Mouse (Mus musculus): ENCODE measurements at regions not wholly inside any gene's neighbourhood (a gene's known extent, or its start where the extent isn't known, plus 50 kb on each side); places are given as distances from the start of the nearest gene placed in this dataset.

DNA sequence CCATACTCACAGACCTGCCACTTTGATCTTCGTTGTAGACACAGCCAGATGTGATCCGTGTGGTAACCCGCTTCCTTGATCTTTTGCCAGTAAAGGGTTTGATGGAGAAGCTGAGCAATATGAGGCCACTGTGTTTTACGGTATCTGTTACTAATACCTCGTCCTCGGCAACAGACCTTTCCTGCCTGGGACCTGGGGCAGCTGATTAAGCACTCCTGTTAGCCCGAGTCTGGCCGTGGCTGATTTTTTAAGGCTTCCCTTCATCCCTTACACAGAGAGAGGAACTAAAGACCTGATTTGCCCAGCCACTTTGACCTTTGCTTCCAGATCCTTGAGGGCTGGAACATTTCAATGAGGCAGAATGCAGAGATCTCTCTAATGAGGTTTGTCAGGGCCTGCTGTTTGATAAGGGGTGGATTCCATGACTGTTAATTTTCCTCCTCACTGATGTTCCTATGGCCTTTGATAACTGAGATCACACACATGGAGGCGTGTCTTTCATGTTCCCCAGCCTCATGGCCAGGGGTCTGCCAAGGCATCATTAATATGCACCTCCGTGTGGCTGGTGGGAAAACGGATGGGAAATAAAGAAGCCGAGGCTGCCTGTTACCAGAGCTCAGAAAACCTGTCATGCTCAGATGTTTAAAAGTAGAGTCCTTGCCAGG lies 231.0 kb upstream of the Mpped2 start:
- no peak overlapping the region for H3K27ac ChIP-seq
- no peaks in the 10 kb centered on the region for H3K4me1 ChIP-seq (replicated peaks; ENCODE audit: insufficient read depth, low read length)
- ATAC-seq (replicated peaks; ENCODE audit: low FRiP score, low read depth): no peak
- H3K4me2 ChIP-seq (ENCODE audit: low read length): no peak overlapping the region
- 55% methylated on average over 12 of the region's 12 CpGs for WGBS
- H3K9ac ChIP-seq (ENCODE audit: low read depth, low read length): no peak overlapping the region
- no peak overlapping the region for H3K4me3 ChIP-seq (replicated peaks; ENCODE audit: low read depth, low read length)
- no peak for TF ChIP-seq CTCF (IDR thresholded peaks at IDR 0.05; ENCODE audit: low read depth)
- H3K36me3 ChIP-seq (ENCODE audit: insufficient read depth, low read length): no peaks in the 10 kb centered on the region
- H3K27me3 ChIP-seq (ENCODE audit: insufficient read depth, low read length): no peaks in the 10 kb centered on the region
- no peak for DNase-seq (ENCODE audit: low spot score)
- H3K9me3 ChIP-seq (replicated peaks; ENCODE audit: low read length): no peaks in the 10 kb centered on the region

DNA sequence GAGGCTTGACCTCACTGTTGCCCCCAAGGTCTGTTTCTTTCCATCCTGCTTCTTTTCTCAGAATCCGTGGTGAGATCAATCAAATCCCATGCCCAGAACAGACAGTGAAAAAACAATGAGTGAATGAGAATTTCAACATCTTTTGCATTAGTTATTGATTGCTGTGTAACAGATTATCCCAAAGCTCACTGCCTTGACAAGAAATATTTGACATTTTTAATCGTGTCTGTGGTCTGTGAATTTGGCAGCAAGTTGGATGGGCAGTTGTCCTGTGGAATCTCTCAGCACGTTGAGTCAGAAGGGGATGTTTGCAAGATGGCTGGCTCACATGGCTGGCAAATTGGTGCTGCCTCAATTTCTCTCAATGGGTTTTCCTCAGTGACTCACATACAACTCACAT lies 228.0 kb upstream of the Mpped2 start:
- no peaks in the 10 kb centered on the region for H3K9me3 ChIP-seq (replicated peaks; ENCODE audit: low read length)
- H3K36me3 ChIP-seq (ENCODE audit: insufficient read depth, low read length): no peaks in the 10 kb centered on the region
- H3K27ac ChIP-seq: no peak overlapping the region
- H3K4me3 ChIP-seq (replicated peaks; ENCODE audit: low read depth, low read length): no peak overlapping the region
- ATAC-seq (replicated peaks; ENCODE audit: low FRiP score, low read depth) (no peak), DNase-seq (ENCODE audit: low spot score) (no peak)
- no peak overlapping the region for H3K4me2 ChIP-seq (ENCODE audit: low read length)
- WGBS: 66% methylated on average over 3 of the region's 3 CpGs
- no peaks in the 10 kb centered on the region for H3K27me3 ChIP-seq (ENCODE audit: insufficient read depth, low read length)
- H3K9ac ChIP-seq (ENCODE audit: low read depth, low read length): no peak overlapping the region
- TF ChIP-seq CTCF (IDR thresholded peaks at IDR 0.05; ENCODE audit: low read depth): no peak
- H3K4me1 ChIP-seq (replicated peaks; ENCODE audit: insufficient read depth, low read length): no peaks in the 10 kb centered on the region

DNA sequence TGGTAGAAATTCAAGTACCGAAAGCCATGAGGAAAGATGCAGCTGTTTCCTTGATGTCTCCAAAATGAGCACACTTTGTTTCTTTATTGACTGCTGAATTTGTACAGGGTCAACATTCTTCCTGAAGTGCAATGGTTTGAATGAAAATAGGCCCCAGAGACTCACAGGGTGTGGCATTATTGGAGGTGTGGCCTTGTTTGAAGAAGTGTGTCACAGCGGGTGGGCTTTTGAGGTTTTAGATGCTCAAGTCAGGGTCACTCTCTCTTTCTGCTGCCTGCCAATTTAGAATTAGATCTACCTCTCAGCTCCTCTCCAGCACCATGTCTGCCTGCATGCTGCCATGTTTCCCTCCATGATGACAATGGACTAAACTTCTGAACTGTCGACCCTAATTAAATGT lies 227.2 kb upstream of the Mpped2 start:
- 90% methylated on average over 3 of the region's 3 CpGs for WGBS
- ATAC-seq (replicated peaks; ENCODE audit: low FRiP score, low read depth): no peak
- Histone ChIP-seq H3K36me3 (ENCODE audit: insufficient read depth, low read length) (no peaks in the 10 kb centered on the region), H3K27me3 (ENCODE audit: insufficient read depth, low read length) (no peaks in the 10 kb centered on the region), H3K4me2 (ENCODE audit: low read length) (no peak overlapping the region), H3K9me3 (replicated peaks; ENCODE audit: low read length) (no peaks in the 10 kb centered on the region), H3K4me1 (replicated peaks; ENCODE audit: insufficient read depth, low read length) (no peaks in the 10 kb centered on the region), H3K4me3 (replicated peaks; ENCODE audit: low read depth, low read length) (no peak overlapping the region), H3K27ac (no peak overlapping the region), H3K9ac (ENCODE audit: low read depth, low read length) (no peak overlapping the region)
- TF ChIP-seq CTCF (IDR thresholded peaks at IDR 0.05; ENCODE audit: low read depth): no peak
- DNase-seq (ENCODE audit: low spot score): no peak

DNA sequence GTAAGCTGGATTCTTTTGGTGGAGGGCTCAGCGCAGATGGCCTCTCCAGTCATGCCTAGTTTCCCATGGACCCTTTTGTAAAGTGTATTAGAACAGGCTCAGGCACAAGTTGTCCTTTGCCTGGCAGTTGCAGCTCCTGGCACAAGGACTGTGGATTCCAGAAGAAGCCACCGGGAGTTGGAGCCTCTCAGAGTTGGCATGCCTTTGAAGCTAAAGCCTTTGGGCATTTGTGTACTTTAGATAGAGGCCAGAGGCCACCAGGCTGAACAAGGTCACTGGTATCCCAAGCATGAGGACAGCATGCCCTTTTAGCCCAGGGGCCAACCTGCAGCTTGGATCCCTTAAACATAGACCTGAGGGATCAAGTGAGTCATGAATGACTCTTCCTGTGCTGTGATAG lies 223.9 kb upstream of the Mpped2 start:
- DNase-seq (ENCODE audit: low spot score) (no peak), ATAC-seq (replicated peaks; ENCODE audit: low FRiP score, low read depth) (no peak)
- TF ChIP-seq CTCF (IDR thresholded peaks at IDR 0.05; ENCODE audit: low read depth): no peak
- H3K27me3 ChIP-seq (ENCODE audit: insufficient read depth, low read length): no peaks in the 10 kb centered on the region
- no peak overlapping the region for H3K4me2 ChIP-seq (ENCODE audit: low read length)
- no peaks in the 10 kb centered on the region for H3K4me1 ChIP-seq (replicated peaks; ENCODE audit: insufficient read depth, low read length)
- no peaks in the 10 kb centered on the region for H3K36me3 ChIP-seq (ENCODE audit: insufficient read depth, low read length)
- no peak overlapping the region for H3K27ac ChIP-seq
- no peaks in the 10 kb centered on the region for H3K9me3 ChIP-seq (replicated peaks; ENCODE audit: low read length)
- no peak overlapping the region for H3K9ac ChIP-seq (ENCODE audit: low read depth, low read length)
- no peak overlapping the region for H3K4me3 ChIP-seq (replicated peaks; ENCODE audit: low read depth, low read length)
- 88% methylated on average over 2 of the region's 2 CpGs for WGBS

DNA sequence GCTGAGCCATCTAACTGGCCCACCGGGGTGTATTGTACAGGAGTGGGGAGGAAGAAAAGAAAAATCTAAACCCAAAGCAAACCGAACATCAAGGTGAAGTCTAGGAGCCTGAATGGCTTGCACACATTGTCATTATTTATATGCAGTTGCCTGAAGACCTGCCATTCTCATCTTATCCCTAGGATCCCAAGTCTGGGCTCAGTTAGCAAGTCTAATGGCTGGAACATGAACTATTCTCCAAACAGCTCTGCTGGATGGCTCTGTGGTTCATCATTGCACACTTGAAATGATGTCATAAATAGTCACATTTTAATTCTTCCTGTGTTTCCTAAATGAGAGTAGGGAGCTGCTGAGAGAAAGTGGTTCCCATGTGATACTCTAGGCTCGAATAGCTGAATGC lies 219.6 kb upstream of the Mpped2 start:
- no peak for DNase-seq (ENCODE audit: low spot score)
- no peak overlapping the region for H3K4me3 ChIP-seq (replicated peaks; ENCODE audit: low read depth, low read length)
- H3K4me2 ChIP-seq (ENCODE audit: low read length): no peak overlapping the region
- no peaks in the 10 kb centered on the region for H3K36me3 ChIP-seq (ENCODE audit: insufficient read depth, low read length)
- H3K27ac ChIP-seq: no peak overlapping the region
- TF ChIP-seq CTCF (IDR thresholded peaks at IDR 0.05; ENCODE audit: low read depth): no peak
- H3K9me3 ChIP-seq (replicated peaks; ENCODE audit: low read length): no peaks in the 10 kb centered on the region
- 83% methylated on average over 3 of the region's 3 CpGs for WGBS
- no peaks in the 10 kb centered on the region for H3K4me1 ChIP-seq (replicated peaks; ENCODE audit: insufficient read depth, low read length)
- H3K9ac ChIP-seq (ENCODE audit: low read depth, low read length): no peak overlapping the region
- H3K27me3 ChIP-seq (ENCODE audit: insufficient read depth, low read length): no peaks in the 10 kb centered on the region
- ATAC-seq (replicated peaks; ENCODE audit: low FRiP score, low read depth): no peak

DNA sequence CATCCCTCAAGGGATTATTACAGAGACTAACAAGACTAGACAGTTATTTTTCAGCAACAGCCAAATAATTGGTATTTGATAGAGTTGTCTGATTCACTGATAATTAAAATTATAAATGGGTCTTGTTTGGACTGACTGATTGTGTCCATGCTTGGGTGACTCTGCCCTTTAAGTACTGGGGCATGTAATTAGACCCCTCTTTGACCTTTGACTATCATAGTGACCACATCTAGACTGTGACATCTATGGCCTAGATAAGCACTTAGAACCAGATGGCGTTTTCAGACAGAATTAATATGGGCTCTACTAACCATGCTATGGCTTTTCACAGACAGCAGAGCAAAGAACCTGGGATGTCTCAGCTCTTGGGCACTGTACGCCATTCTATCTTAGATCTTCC lies 215.1 kb upstream of the Mpped2 start:
- H3K27me3 ChIP-seq (ENCODE audit: insufficient read depth, low read length): no peaks in the 10 kb centered on the region
- TF ChIP-seq CTCF (IDR thresholded peaks at IDR 0.05; ENCODE audit: low read depth): no peak
- 70% methylated on average over 2 of the region's 2 CpGs for WGBS

More for the DNA sequence above, 215.1 kb upstream of the Mpped2 start:
- Histone ChIP-seq H3K4me2 (ENCODE audit: low read length) (no peak overlapping the region), H3K9me3 (replicated peaks; ENCODE audit: low read length) (no peaks in the 10 kb centered on the region), H3K9ac (ENCODE audit: low read depth, low read length) (no peak overlapping the region), H3K4me1 (replicated peaks; ENCODE audit: insufficient read depth, low read length) (no peaks in the 10 kb centered on the region), H3K36me3 (ENCODE audit: insufficient read depth, low read length) (no peaks in the 10 kb centered on the region), H3K27ac (no peak overlapping the region), H3K4me3 (replicated peaks; ENCODE audit: low read depth, low read length) (no peak overlapping the region)
- ATAC-seq (replicated peaks; ENCODE audit: low FRiP score, low read depth) (no peak), DNase-seq (ENCODE audit: low spot score) (no peak)
